Mouse (Mus musculus) bone marrow macrophage, adult 2 months (primary cell): ENCODE measurements around the gene Ciita. TPM values are rescaled to one million over a fixed set of nuclear protein-coding genes. Genes with fewer than 3 reads are reported as not detected.

Source experiments
- H3K27ac ChIP-seq: 2 replicates; pipeline ENCODE4 v1.5.1; 2012; ENCODE audit warnings: low read depth, low read length; ENCODE audit not compliant: insufficient read depth
- H3K4me1 ChIP-seq: 2 replicates; pipeline ENCODE4 v1.6.1; 2012; ENCODE audit warnings: low read length; ENCODE audit not compliant: control insufficient read depth, insufficient read depth
- H3K4me3 ChIP-seq: 2 replicates; pipeline ENCODE4 v1.5.1; 2012; ENCODE audit warnings: mild to moderate bottlenecking, low read length, moderate library complexity; ENCODE audit not compliant: insufficient read depth
- CTCF ChIP-seq: IDR thresholded peaks from 2 replicates; pipeline ENCODE4 v1.5.1; 2012; ENCODE audit warnings: low read depth, mild to moderate bottlenecking, low read length, moderate library complexity
- POLR2A ChIP-seq: IDR thresholded peaks from 2 replicates; pipeline ENCODE4 v1.6.1; 2012; ENCODE audit warnings: mild to moderate bottlenecking, low read depth, low read length, borderline replicate concordance
- polyA plus RNA-seq: library from polyadenylated mRNA; stranded (reverse); fragments of >200 nt; gene quantifications from 2 replicates; pipeline ENCODE4 v1.2.4, GENCODE M21; 2012; ENCODE audit not compliant: missing spikeins, insufficient read depth, insufficient read length

Gene Ciita
- polyA plus RNA-seq, 1 experiment = 67.4 TPM

DNA sequence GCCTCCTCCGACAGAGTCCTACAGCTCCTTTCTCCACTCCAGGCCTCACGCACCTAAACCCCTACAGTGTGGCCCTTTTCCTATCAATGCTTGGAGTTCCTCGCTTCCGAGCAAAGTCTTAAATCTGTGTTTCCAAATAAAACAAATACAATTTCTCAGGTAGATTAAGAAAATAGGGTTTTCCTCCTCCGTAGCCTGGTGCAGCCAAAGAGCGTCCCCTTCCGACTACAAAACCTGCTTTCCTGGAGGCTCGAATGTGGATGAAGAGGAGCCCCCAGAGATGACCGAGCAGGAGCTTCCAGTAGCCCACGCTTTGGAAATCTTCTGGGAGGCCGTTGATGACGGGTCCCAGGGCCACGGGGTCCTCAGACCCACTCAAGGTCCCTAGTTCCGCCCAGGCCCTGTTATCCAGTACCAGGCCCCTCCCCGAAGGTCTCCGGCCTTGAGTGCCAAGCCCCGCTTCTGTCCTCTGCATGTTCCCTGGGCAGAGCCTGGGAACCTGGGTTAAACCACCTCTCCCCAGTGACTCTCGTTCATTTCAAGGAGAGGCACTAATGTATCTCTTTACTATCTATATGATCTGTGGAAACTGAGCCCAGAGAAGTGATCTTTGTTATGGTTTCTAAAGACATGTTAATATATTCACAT lies 10.8 kb downstream of the Ciita start:
- Histone ChIP-seq H3K4me3 (no peak overlapping the region), H3K4me1 (peaks cover 40% of the 10 kb centered on the region)
- TF ChIP-seq CTCF (no peak), POLR2A (no peak)

DNA sequence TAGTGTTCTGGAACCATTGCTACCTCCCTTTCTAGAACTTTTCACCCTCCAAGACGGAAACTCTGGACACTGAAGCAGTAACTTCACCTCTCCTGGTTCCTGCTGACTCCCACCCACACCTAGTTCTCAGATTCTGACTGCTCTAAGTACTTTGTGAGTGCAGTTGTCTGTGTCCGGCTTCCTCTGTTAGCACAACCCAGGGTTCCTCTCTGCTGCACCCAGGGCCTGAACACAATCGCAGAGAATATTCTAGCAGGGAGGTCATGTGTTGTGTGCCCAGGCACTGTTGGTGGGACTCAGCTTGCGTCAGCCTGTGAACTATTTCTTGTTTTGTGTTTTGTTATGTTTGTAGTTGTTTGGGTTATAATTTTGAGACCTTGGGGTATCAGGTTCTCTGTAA lies 11.9 kb downstream of the Ciita start:
- H3K4me1 ChIP-seq = peaks cover 50% of the 10 kb centered on the region
- H3K27ac ChIP-seq = no peak overlapping the region
- TF ChIP-seq CTCF (no peak), POLR2A (no peak)
- H3K4me3 ChIP-seq = no peak overlapping the region

More for the DNA sequence above, 10.8 kb downstream of the Ciita start:
- H3K27ac ChIP-seq = no peak overlapping the region

DNA sequence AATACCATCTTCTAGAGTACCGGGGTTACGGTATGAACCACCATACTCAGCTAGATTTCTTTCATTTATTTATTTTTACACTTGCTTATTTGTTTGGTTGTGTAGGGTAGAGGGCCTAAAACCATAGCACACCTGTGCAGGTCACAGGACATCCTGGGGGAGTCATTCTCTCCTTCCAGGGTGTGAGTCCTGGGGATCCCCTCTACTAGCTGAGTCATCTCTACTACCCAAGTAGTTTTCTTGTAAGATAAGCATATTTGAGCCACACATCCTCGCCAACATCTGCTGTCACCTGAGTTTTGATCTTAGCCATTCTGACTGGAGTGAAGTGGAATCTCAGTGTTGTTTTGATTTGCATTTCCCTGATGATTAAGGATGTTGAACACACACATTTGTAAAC lies 12.7 kb downstream of the Ciita start:
- Histone ChIP-seq H3K27ac (no peak overlapping the region), H3K4me3 (no peak overlapping the region), H3K4me1 (peaks cover 48% of the 10 kb centered on the region)
- TF ChIP-seq CTCF = no peak
- no peak for TF ChIP-seq POLR2A

DNA sequence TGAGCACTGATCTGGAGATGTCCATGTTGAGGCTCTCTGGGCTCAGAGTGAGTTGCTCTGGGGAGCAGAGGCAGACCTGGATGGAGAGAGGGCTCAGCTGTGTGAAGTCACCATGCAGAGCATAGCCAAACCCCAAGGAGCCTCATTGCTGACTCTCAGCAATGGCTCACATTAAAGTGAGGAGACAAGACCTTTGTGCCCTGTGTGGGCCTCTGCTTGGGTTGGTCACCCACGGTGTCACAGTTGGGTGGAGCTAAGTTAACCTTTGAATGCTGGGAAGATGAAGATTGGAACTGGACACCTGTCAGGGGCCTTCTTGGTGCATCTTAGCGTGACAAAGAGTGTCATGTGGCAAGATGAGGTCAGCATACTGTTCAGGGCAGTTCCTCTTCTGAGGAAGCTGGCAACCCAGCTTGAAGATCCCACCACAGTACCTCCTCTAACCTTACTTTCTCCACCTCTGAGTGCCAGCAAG lies 16.0 kb downstream of the Ciita start:
- Histone ChIP-seq H3K4me1 (peaks cover 51% of the 10 kb centered on the region), H3K4me3 (no peak overlapping the region), H3K27ac (peak overlapping the region; percentile 38)
- TF ChIP-seq POLR2A = no peak
- TF ChIP-seq CTCF = no peak

DNA sequence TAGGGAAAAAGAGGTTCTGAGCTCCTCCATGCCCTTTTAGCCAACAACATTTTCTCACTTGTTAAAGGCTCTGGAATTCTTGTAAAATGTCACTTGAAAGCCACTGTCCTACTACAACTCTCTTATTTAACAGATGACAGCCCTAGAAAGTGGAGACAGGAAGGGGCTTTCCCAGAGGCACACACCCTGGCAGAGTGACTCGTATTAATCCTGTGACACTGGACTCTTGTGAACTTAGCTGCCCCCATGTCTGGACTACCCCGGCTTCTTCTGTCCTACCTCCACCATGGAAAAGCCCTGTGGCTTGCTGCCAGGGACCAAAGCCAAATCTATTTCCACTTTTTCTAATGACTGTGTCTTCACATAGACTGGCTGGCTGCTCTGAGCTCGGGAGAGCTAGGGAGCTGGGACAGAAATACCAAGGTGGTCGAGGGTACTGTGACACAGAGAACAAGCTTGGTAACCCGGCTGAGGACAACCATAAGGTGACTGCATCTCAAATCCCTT lies 18.3 kb downstream of the Ciita start:
- H3K4me1 ChIP-seq = peaks cover 54% of the 10 kb centered on the region
- H3K4me3 ChIP-seq = no peak overlapping the region
- TF ChIP-seq POLR2A = no peak
- TF ChIP-seq CTCF = no peak
- no peak overlapping the region for H3K27ac ChIP-seq

DNA sequence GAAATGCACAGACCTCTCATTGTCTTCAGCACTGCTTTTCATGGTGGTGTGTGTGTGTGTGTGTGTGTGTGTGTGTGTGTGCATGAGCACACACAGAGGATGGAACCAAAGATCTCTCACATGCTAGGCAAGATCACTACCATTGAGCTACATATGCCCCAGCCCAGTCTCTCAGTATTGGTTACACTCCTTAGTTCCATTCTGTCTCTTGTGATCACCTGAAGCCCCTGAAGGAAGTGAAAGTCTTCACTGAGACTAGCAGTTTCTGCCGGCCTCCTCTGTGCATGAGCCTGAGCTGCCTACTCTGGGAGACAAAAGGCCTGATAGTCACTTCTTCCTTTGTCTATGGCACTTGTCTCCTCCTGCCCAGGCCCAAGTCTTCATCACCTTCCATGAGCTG lies 19.3 kb downstream of the Ciita start:
- peaks cover 54% of the 10 kb centered on the region for H3K4me1 ChIP-seq
- H3K4me3 ChIP-seq = no peak overlapping the region
- no peak for TF ChIP-seq CTCF
- no peak for TF ChIP-seq POLR2A
- H3K27ac ChIP-seq = no peak overlapping the region

DNA sequence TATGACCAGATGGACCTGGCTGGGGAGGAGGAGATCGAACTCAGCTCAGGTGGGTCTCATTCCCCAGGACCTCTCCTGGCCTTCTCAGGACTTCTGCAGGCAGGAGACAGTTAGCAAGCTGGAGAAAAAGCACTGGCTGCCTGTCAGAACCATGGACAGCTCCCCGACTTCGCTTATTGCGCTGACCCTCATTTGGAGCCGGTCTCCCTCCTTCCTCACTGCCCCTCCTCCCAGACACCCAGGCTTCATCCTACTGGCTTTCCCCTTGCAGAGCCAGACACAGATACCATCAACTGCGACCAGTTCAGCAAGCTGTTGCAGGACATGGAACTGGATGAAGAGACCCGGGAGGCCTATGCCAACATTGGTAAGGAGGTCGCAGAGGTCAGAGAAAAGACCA lies 22.0 kb downstream of the Ciita start:
- Histone ChIP-seq H3K4me3 (no peak overlapping the region), H3K4me1 (peaks cover 30% of the 10 kb centered on the region), H3K27ac (no peak overlapping the region)
- TF ChIP-seq POLR2A (no peak), CTCF (no peak)

- Histone ChIP-seq H3K4me3 (no peak overlapping the region), H3K4me1 (peaks cover 22% of the 10 kb centered on the region), H3K27ac (no peak overlapping the region)
- TF ChIP-seq POLR2A (no peak), CTCF (no peak)
Measured at GRCm38 (mm10) chr16:10503058-10503457, 23.2 kb downstream of the Ciita start.

- Histone ChIP-seq H3K27ac (no peak overlapping the region), H3K4me3 (no peak overlapping the region), H3K4me1 (no peaks in the 10 kb centered on the region)
- TF ChIP-seq POLR2A (no peak), CTCF (no peak)
Measured at GRCm38 (mm10) chr16:10507445-10507844, 27.6 kb downstream of the Ciita start.

GRCm38 (mm10) chr16:10508691-10509090 lies 28.8 kb downstream of the Ciita start:
- Histone ChIP-seq H3K4me3 (no peak overlapping the region), H3K27ac (no peak overlapping the region), H3K4me1 (no peaks in the 10 kb centered on the region)
- TF ChIP-seq POLR2A (no peak), CTCF (no peak)
